Mouse (Mus musculus) lung, adult 2 months (tissue): Measurements from ENCODE around the gene Gipc3.

Source experiments
- CTCF ChIP-seq: fragments of 200-500 bp; IDR thresholded peaks from 2 replicates; pipeline ENCODE4 v1.5.1; 2011; ENCODE audit warnings: mild to moderate bottlenecking, low read length, control low read depth; ENCODE audit not compliant: insufficient read depth
- POLR2A ChIP-seq: fragments of 200-500 bp; IDR thresholded peaks from 2 replicates; pipeline ENCODE4 v1.6.1; 2011; ENCODE audit warnings: low read depth, mild to moderate bottlenecking, control low read depth, low read length, borderline replicate concordance; ENCODE audit errors: extremely low read depth

- no peak for TF ChIP-seq CTCF
- TF ChIP-seq POLR2A, result peak; percentile 21; the same call in 1 of the 2 replicates
Observed at GRCm38 (mm10) chr10:81366477-81367206, 23.6 kb upstream of the Gipc3 start.
